7 mouse cellular contexts compared by ENCODE assay signal in the genomic region with DNA sequence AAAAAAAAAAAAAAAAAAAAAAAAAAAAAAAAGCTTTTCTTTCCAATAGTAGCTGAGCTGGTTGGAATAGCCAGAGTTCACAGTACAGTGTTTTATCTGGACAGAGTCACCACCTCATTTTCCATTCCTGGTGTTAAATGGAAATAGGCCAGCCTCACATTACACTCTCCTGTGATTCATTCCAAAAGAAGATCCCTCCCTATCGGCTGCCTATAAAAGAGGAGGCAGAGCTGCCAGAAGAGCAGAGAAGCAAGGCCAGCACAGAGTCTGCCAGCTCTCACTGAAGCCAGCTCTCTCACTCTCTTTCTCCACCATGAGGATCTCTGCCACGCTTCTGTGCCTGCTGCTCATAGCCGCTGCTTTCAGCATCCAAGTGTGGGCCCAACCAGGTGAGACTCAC. TPM values are rescaled to one million over a fixed set of nuclear protein-coding genes. Genes with fewer than 3 reads are reported as not detected.
DNase-seq lines count a peak whose midpoint lies in the region; ATAC-seq lines count a peak whose summit lies in the region.

Gene Ccl7, plus strand, starts transcription at position 242 of the 400 bp plus-strand sequence.

- intact Hi-C loops in left cerebral cortex, postnatal 4 days (cut with DNase I) = no loop called here
- intact Hi-C loops in left cerebral cortex, postnatal 10 days (cut with DNase I) = no loop called here

- peak; percentile 13 for DNase-seq in left cerebral cortex, postnatal 4 days
- DNase-seq in left cerebral cortex, postnatal 10 days (ENCODE audit: extremely low spot score in 1 of 2, low spot score in 2 of 2) = no peak
- peak; percentile 46 for DNase-seq in adrenal gland, postnatal 14 days
- peak; percentile 66 for DNase-seq in gastrocnemius, postnatal 25 days
- peak; percentile 32 for DNase-seq in lung, postnatal 25 days (ENCODE audit: low spot score)
- no peak for DNase-seq in layer of hippocampus, adult 11-12 months (ENCODE audit: low spot score)

- ATAC-seq in megakaryocyte-erythroid progenitor cell, adult 5-6 weeks (replicated peaks; ENCODE audit: low FRiP score, low TSS enrichment, poor library complexity, severe bottlenecking) = no peak

RNA-seq across cellular contexts. Expression of gene Ccl7, which starts in this region (rescaled TPM):
- total RNA-seq in left cerebral cortex, postnatal 4 days (2021) = not detected
- not detected for total RNA-seq in left cerebral cortex, postnatal 10 days (2021)
- not detected in 2 replicates for total RNA-seq in adrenal gland, postnatal 14 days (2021)
- total RNA-seq in gastrocnemius, postnatal 25 days (2021) = under 1 TPM in 1 of 2 experiments, not detected in 1; 0.35 TPM
- not detected in 2 replicates for total RNA-seq in megakaryocyte-erythroid progenitor cell, adult 5-6 weeks (2014; fragmentation: Nextera tagmentation)
- not detected in 2 replicates for total RNA-seq in megakaryocyte-erythroid progenitor cell, adult 5-6 weeks (2017)

Comparison
In these comparisons a context has a peak if more than half of its experiments do, and no peak if none do; other contexts are left out.
1. Peak in DNase-seq in left cerebral cortex, postnatal 4 days; RNA of the gene not detected or under 1 TPM.
2. Peak in DNase-seq in adrenal gland, postnatal 14 days; RNA of the gene not detected or under 1 TPM.
3. Peak in DNase-seq in gastrocnemius, postnatal 25 days; RNA of the gene not detected or under 1 TPM.